Mouse (Mus musculus) forebrain, embryonic 16.5 days (tissue): Measurements from ENCODE around the gene Lpin2. TPM values are rescaled to one million over a fixed set of nuclear protein-coding genes. Genes with fewer than 3 reads are reported as not detected.
A peak's percentile ranks its signal among the peaks of the same experiment; 100 is the strongest.

Experiments
- ATAC-seq: fragments of 200-750 bp; cut with Nextera tagmentation; 2 replicates; pipeline ENCODE4 v1.8.0; 2017; ENCODE audit warnings: mild to moderate bottlenecking, moderate library complexity
- H3K27ac ChIP-seq: fragments of 300-500 bp; sonication (generic); 2 replicates; pipeline ENCODE4 v1.5.1; 2014; ENCODE audit warnings: low read length, control low read depth
- H3K27me3 ChIP-seq: fragments of 300-500 bp; sonication (generic); replicated peaks from 2 replicates; pipeline ENCODE4 v1.6.1; 2014; ENCODE audit warnings: low read length; ENCODE audit not compliant: control insufficient read depth, insufficient read depth
- H3K36me3 ChIP-seq: fragments of 300-500 bp; sonication (generic); 2 replicates; pipeline ENCODE4 v1.6.1; 2014; ENCODE audit not compliant: control insufficient read depth, insufficient read depth
- H3K4me1 ChIP-seq: fragments of 300-500 bp; sonication (generic); replicated peaks from 2 replicates; pipeline ENCODE4 v1.6.1; 2014; ENCODE audit warnings: low read length; ENCODE audit not compliant: control insufficient read depth, insufficient read depth
- H3K4me2 ChIP-seq: fragments of 300-500 bp; sonication (generic); 2 replicates; pipeline ENCODE4 v1.6.1; 2014; ENCODE audit warnings: mild to moderate bottlenecking, low read length, control low read depth
- H3K4me3 ChIP-seq: fragments of 300-500 bp; sonication (generic); replicated peaks from 2 replicates; pipeline ENCODE4 v1.5.1; 2014; ENCODE audit warnings: mild to moderate bottlenecking, low read length, control low read depth
- H3K9ac ChIP-seq: fragments of 300-500 bp; sonication (generic); replicated peaks from 2 replicates; pipeline ENCODE4 v1.6.1; 2014; ENCODE audit warnings: low read depth, low read length, control low read depth
- H3K9me3 ChIP-seq: fragments of 300-500 bp; sonication (generic); 2 replicates; pipeline ENCODE4 v1.6.1; 2016; ENCODE audit warnings: low read length; ENCODE audit not compliant: control insufficient read depth
- WGBS: fragments of 180-500 bp; shearing (Covaris S2); extraction: QIAGEN DNeasy Blood & Tissue Kit; methylation state at CpG from one replicate; pipeline ENCODE4 v1.1.7; 2014; 5-methylcytosine and 5-hydroxymethylcytosine counted together
- polyA plus RNA-seq: library from polyadenylated mRNA; unstranded; fragments of >200 nt; fragmentation: Nextera tagmentation; extraction: Ambion mirVana; gene quantifications from 2 replicates; pipeline ENCODE4 v1.2.1, GENCODE M21; 2015

The Lpin2 gene
- polyA plus RNA-seq, 1 experiment from 2014 or later: 40.1 TPM

DNA sequence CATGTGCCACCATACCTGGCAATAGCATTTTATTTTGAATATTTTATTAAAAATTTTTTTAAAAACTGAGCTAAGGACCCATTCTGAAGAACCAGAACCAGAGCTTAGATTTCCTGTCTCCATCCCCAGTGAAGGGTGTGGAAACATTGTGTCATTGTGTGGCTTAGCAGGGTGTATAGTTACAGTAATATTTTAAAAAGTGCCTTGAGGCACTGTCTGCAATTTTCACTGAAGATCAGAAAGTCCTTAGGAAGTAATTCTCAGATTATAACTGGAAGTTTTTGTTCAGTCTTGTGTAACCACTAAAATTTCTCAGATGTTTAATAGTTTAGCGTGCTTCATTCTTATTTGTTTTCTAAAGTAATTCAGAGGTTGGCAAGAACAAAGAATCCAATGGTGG is 11.1 kb downstream of the Lpin2 start:
- Histone ChIP-seq H3K36me3 (no peaks in the 10 kb centered on the region), H3K9ac (no peak overlapping the region), H3K4me3 (no peak overlapping the region), H3K4me2 (no peak overlapping the region), H3K27me3 (no peaks in the 10 kb centered on the region), H3K9me3 (peaks cover 3% of the 10 kb centered on the region; the same call in 1 of the 2 replicates), H3K4me1 (peaks cover 7% of the 10 kb centered on the region), H3K27ac (no peak overlapping the region)
- WGBS: 17% methylated on average over 1 of the region's 1 CpGs
- no peak for ATAC-seq

DNA sequence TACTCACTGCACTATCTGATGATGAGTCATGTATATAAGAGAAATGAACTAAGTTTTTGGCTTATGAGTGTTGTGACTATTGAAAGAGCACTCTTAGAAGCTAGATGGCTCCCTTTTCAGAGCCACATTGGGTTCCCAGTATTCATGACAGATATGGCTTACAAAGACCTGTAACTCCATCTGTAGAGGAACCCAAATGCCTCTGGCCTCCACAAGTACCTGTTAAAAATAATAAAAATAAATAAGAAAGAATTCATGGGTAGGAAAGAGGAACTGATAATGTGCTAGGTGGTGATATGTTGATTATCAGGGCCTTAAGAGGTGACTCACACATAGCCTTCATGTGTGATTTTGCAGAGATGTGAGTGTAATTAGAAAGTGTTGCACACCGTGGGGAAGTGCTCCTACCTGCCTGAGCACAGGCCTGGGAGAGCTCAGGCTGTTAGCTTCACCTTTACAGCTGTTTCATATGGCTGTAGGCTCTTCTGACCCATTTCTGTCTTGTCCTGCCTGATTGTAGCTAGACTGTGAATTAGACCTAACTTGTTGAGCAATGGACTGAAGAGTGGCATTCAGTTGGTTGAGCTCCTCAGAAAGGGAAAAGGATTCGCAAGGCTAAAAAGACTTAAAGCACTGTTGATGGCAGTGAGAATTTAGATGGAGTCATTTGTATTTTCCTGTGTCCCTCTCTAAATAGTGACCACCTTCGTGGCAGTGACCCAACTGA is 12.7 kb downstream of the Lpin2 start:
- no peak overlapping the region for H3K4me2 ChIP-seq
- ATAC-seq: no peak
- 75% methylated on average over 3 of the region's 3 CpGs for WGBS

DNA sequence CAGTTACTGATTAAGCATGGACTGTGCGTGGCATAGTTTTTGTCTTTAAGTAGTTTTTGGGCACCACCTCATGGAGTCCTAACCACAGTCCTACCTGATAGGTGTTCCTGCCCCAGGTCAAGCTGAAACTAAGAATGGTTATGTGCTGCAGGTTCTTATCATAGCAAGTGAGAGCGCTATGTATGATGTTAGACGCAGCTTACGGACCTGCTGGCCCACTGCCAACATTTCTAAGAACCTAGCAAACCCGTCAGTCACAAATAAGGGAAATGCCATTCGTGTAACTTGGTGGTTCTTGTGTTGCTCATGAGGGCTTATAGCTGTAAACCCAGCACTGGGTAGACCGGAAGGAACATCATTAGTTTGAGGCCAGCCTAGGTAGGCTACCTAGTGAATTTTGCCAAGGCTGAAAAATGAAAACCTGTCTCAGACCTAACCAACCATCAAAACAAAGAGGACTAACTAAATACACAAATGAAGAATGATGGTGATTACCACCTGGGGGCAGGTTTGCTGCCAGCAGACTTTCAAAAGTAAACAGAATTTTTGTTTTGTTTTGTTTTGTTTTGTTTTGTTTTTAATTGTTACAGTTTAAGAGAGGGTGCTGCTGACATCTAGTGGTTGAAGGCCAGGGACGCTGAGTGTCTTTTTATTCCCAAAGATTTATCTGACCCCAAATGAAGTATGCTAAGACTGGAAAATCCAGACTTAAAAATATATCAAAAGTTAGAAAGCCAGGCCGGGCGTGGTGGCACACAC is 13.5 kb downstream of the Lpin2 start:
- Histone ChIP-seq H3K4me2 (peak overlapping the region; percentile 41), H3K9ac (no peak overlapping the region)

More for the DNA sequence above, 12.7 kb downstream of the Lpin2 start:
- no peaks in the 10 kb centered on the region for H3K36me3 ChIP-seq
- peaks cover 3% of the 10 kb centered on the region; the same call in 1 of the 2 replicates for H3K9me3 ChIP-seq
- peaks cover 7% of the 10 kb centered on the region for H3K4me1 ChIP-seq
- H3K27ac ChIP-seq: no peak overlapping the region
- H3K27me3 ChIP-seq: no peaks in the 10 kb centered on the region
- H3K4me3 ChIP-seq: no peak overlapping the region
- H3K9ac ChIP-seq: no peak overlapping the region

DNA sequence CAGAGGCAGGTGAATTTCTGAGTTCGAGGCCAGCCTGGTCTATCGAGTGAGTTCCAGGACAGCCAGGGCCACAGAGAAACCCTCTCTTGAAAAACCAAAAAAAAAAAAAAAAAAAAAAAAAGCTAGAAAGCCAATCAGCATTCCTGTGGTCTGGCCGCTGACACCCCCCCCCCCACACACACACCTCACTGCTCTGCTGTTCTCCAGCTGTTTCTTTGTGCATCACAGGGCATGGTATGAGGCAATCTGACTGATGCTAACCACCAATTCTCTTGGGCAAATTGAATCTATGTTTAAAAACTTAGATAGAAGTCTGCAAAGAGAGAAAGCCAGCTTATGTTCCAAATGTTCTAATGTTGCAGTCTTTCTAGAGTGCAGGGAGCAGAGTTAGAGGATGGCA is 14.1 kb downstream of the Lpin2 start:
- ATAC-seq: no peak
- Histone ChIP-seq H3K4me2 (no peak overlapping the region), H3K4me3 (no peak overlapping the region), H3K27me3 (no peaks in the 10 kb centered on the region), H3K9me3 (peaks cover 3% of the 10 kb centered on the region; the same call in 1 of the 2 replicates), H3K9ac (no peak overlapping the region), H3K36me3 (no peaks in the 10 kb centered on the region), H3K4me1 (peaks cover 7% of the 10 kb centered on the region), H3K27ac (no peak overlapping the region)
- WGBS: 77% methylated on average over 3 of the region's 3 CpGs

More for the DNA sequence above, 13.5 kb downstream of the Lpin2 start:
- Histone ChIP-seq H3K4me1 (peaks cover 7% of the 10 kb centered on the region), H3K27ac (no peak overlapping the region), H3K4me3 (peak overlapping the region; percentile 19; the same call in 1 of the 2 replicates), H3K36me3 (no peaks in the 10 kb centered on the region), H3K9me3 (peaks cover 3% of the 10 kb centered on the region; the same call in 1 of the 2 replicates), H3K27me3 (no peaks in the 10 kb centered on the region)
- 0 out of 2 replicates have a peak, but pooled peaks have one; percentile 49 for ATAC-seq
- WGBS: 42% methylated on average over 10 of the region's 10 CpGs

DNA sequence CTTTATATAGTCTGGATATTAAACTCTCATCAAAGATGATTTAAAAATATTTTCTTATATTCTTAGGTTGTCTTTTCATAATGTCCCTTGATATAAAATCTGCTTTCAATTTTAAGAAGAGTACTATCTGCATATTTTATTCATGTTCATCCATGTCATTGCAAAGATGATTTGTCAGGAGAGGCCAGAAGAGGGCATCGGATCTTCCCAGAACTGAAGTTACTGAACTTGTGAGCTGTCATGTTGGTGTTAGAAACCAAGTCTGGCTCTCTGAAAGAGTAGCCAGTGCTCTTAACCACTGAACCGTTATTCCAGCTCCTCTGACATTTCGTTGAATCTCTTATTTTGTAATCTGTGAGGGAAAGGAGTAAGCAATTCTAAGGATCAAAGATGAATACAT is 17.0 kb downstream of the Lpin2 start:
- no peaks in the 10 kb centered on the region for H3K9me3 ChIP-seq
- H3K27ac ChIP-seq: no peak overlapping the region
- peaks cover 5% of the 10 kb centered on the region for H3K4me1 ChIP-seq
- H3K27me3 ChIP-seq: no peaks in the 10 kb centered on the region
- WGBS: 86% methylated on average over 3 of the region's 3 CpGs
- H3K4me3 ChIP-seq: no peak overlapping the region
- ATAC-seq: no peak
- H3K36me3 ChIP-seq: no peaks in the 10 kb centered on the region
- no peak overlapping the region for H3K9ac ChIP-seq
- H3K4me2 ChIP-seq: no peak overlapping the region

DNA sequence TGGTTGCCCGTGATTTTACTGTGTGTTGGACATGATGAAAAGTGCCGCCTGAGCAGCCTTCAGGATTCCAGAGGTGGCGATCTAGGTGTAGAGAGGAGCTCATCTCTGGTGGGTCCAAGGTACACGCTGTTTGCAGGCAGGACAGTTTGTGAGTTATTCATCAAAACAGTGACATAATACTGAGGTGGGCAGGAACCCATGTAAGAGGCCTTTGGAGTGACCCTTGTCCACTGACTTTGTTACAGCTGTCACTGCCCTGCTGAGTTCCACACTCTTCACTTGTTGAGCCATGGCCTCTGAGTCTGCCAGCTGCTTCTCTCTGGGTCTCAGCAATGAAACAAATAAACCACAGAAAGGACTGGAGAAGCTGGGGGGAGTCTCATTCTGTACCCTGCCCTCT is 19.8 kb downstream of the Lpin2 start:
- 87% methylated on average over 4 of the region's 4 CpGs for WGBS
- H3K4me1 ChIP-seq: no peaks in the 10 kb centered on the region
- H3K27ac ChIP-seq: no peak overlapping the region
- ATAC-seq: no peak
- no peaks in the 10 kb centered on the region for H3K9me3 ChIP-seq
- no peaks in the 10 kb centered on the region for H3K27me3 ChIP-seq
- H3K4me2 ChIP-seq: no peak overlapping the region
- H3K36me3 ChIP-seq: no peaks in the 10 kb centered on the region
- no peak overlapping the region for H3K9ac ChIP-seq
- no peak overlapping the region for H3K4me3 ChIP-seq

DNA sequence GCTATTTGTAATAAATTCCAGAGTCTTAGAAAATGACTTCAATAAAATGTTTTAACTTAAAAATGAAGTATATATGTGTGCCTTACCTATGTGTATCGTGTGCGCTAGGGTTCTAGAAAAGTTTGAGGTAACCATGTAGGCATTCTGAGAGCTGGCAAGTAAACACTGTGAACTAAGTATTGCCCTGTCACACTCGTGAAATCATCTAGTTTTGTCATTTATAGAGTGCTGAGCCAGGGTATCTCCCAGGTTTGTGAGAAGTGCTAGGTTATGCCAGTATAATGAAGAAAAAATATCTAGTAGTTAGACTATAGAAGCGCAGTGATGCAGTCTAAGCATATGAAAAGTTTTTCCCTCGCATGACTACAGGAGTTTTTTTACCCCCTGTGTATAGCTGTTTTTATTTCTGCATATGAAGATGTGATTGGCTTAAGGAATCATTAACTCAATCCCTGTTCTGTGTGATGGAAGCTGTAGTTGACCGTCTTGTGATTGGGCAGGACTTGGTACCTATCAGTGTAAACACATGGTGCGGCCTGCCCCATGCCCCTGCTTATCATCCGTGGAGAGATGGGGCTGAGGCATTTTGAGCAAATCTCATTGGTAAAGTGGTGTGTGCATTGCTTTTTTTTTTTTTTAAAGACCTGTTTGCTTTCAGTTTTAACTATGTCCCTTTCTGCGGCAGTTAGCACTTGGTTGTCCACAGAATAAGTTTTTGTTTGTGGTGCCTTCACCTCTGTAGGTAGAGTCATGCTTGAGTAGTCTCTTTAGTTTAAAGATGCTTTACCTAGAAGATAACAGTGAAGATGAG is 21.8 kb downstream of the Lpin2 start:
- ATAC-seq: no peak
- Histone ChIP-seq H3K27ac (no peak overlapping the region), H3K9ac (no peak overlapping the region), H3K4me1 (no peaks in the 10 kb centered on the region), H3K4me3 (no peak overlapping the region), H3K27me3 (no peaks in the 10 kb centered on the region), H3K36me3 (no peaks in the 10 kb centered on the region), H3K4me2 (no peak overlapping the region), H3K9me3 (no peaks in the 10 kb centered on the region)
- WGBS: 93% methylated on average over 9 of the region's 9 CpGs

DNA sequence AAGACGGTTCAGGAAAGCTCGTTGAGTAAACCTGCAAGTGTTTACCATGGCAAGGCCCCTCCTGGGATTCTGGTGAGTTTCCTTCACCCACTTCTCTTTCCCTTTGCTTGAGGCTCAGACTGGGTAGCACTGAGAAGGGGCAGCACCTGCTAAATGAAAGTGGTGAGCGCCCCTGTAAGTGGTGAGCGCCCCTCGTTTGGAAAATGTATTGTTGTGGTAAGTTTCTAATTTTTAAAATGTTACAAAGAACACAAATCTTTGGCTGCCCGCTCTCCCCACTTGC is 22.4 kb downstream of the Lpin2 start:
- Histone ChIP-seq H3K27ac (no peak overlapping the region), H3K4me3 (no peak overlapping the region), H3K4me1 (no peaks in the 10 kb centered on the region), H3K27me3 (no peaks in the 10 kb centered on the region), H3K9ac (no peak overlapping the region), H3K9me3 (no peaks in the 10 kb centered on the region), H3K36me3 (no peaks in the 10 kb centered on the region), H3K4me2 (no peak overlapping the region)
- WGBS: 90% methylated on average over 6 of the region's 6 CpGs
- ATAC-seq: no peak
